Mouse (Mus musculus): ENCODE data around the gene Vcl. TPM values are rescaled to one million over a fixed set of nuclear protein-coding genes. Genes with fewer than 3 reads are reported as not detected.

The Vcl gene
- polyA plus RNA-seq, 1 experiment from 2014 or later: 14.3 TPM

- Histone ChIP-seq H3K36me3 (ENCODE audit: control insufficient read depth, insufficient read depth, low read length) (peaks cover 15% of the 10 kb centered on the region; the same call in 1 of the 2 replicates), H3K27me3 (ENCODE audit: control insufficient read depth, insufficient read depth, low read length) (no peaks in the 10 kb centered on the region), H3K4me3 (replicated peaks; ENCODE audit: low read depth, low read length) (no peak overlapping the region), H3K9me3 (ENCODE audit: control insufficient read depth, low read length) (no peaks in the 10 kb centered on the region), H3K9ac (replicated peaks; ENCODE audit: low read length) (no peak overlapping the region), H3K4me1 (ENCODE audit: control insufficient read depth, insufficient read depth, low read length) (no peaks in the 10 kb centered on the region), H3K4me2 (ENCODE audit: low read length) (no peak overlapping the region), H3K27ac (replicated peaks; ENCODE audit: low read depth, low read length) (no peak overlapping the region)
- ATAC-seq (ENCODE audit: low FRiP score, low TSS enrichment) (no peak), DNase-seq (no peak)
- 93% methylated on average over 5 of the region's 5 CpGs for WGBS
These were observed 88.7 kb downstream of the Vcl start for GRCm38 (mm10) chr14:21017871-21018270.

- no peak overlapping the region for H3K9ac ChIP-seq (replicated peaks; ENCODE audit: low read length)
- no peak overlapping the region for H3K4me2 ChIP-seq (ENCODE audit: low read length)
- DNase-seq (peak; percentile 87), ATAC-seq (ENCODE audit: low FRiP score, low TSS enrichment) (no peak)
- WGBS: 36% methylated on average over 3 of the region's 3 CpGs
- H3K4me3 ChIP-seq (replicated peaks; ENCODE audit: low read depth, low read length): no peak overlapping the region
- H3K27me3 ChIP-seq (ENCODE audit: control insufficient read depth, insufficient read depth, low read length): no peaks in the 10 kb centered on the region
- H3K9me3 ChIP-seq (ENCODE audit: control insufficient read depth, low read length): no peaks in the 10 kb centered on the region
- H3K27ac ChIP-seq (replicated peaks; ENCODE audit: low read depth, low read length): no peak overlapping the region
- peaks cover 15% of the 10 kb centered on the region; the same call in 1 of the 2 replicates for H3K36me3 ChIP-seq (ENCODE audit: control insufficient read depth, insufficient read depth, low read length)
- H3K4me1 ChIP-seq (ENCODE audit: control insufficient read depth, insufficient read depth, low read length): no peaks in the 10 kb centered on the region
These were observed 89.8 kb downstream of the Vcl start for GRCm38 (mm10) chr14:21018977-21019376.

- 87% methylated on average over 8 of the region's 8 CpGs for WGBS
- DNase-seq: no peak
- Histone ChIP-seq H3K9me3 (ENCODE audit: control insufficient read depth, low read length) (no peaks in the 10 kb centered on the region), H3K9ac (replicated peaks; ENCODE audit: low read length) (no peak overlapping the region), H3K4me2 (ENCODE audit: low read length) (no peak overlapping the region), H3K4me1 (ENCODE audit: control insufficient read depth, insufficient read depth, low read length) (no peaks in the 10 kb centered on the region), H3K36me3 (ENCODE audit: control insufficient read depth, insufficient read depth, low read length) (peaks cover 10% of the 10 kb centered on the region; the same call in 1 of the 2 replicates), H3K27ac (replicated peaks; ENCODE audit: low read depth, low read length) (no peak overlapping the region), H3K27me3 (ENCODE audit: control insufficient read depth, insufficient read depth, low read length) (no peaks in the 10 kb centered on the region), H3K4me3 (replicated peaks; ENCODE audit: low read depth, low read length) (no peak overlapping the region)
- ATAC-seq (ENCODE audit: low FRiP score, low TSS enrichment): no peak
These were observed 91.2 kb downstream of the Vcl start for GRCm38 (mm10) chr14:21020435-21020834.

GRCm38 (mm10) chr14:21027542-21027941, 98.3 kb downstream of the Vcl start:
- Histone ChIP-seq H3K27me3 (ENCODE audit: control insufficient read depth, insufficient read depth, low read length) (no peaks in the 10 kb centered on the region), H3K36me3 (ENCODE audit: control insufficient read depth, insufficient read depth, low read length) (peaks cover 20% of the 10 kb centered on the region)

GRCm38 (mm10) chr14:21029025-21029659, 99.9 kb downstream of the Vcl start:
- Histone ChIP-seq H3K27ac (replicated peaks; ENCODE audit: low read depth, low read length) (no peak overlapping the region), H3K4me3 (replicated peaks; ENCODE audit: low read depth, low read length) (no peak overlapping the region), H3K36me3 (ENCODE audit: control insufficient read depth, insufficient read depth, low read length) (peaks cover 35% of the 10 kb centered on the region), H3K9me3 (ENCODE audit: control insufficient read depth, low read length) (no peaks in the 10 kb centered on the region), H3K27me3 (ENCODE audit: control insufficient read depth, insufficient read depth, low read length) (no peaks in the 10 kb centered on the region), H3K4me1 (ENCODE audit: control insufficient read depth, insufficient read depth, low read length) (no peaks in the 10 kb centered on the region), H3K9ac (replicated peaks; ENCODE audit: low read length) (no peak overlapping the region), H3K4me2 (ENCODE audit: low read length) (no peak overlapping the region)
- WGBS: 93% methylated on average over 11 of the region's 11 CpGs
- ATAC-seq (ENCODE audit: low FRiP score, low TSS enrichment) (no peak), DNase-seq (no peak)

More at GRCm38 (mm10) chr14:21027542-21027941, 98.3 kb downstream of the Vcl start:
- ATAC-seq (ENCODE audit: low FRiP score, low TSS enrichment) (no peak), DNase-seq (no peak)
- H3K27ac ChIP-seq (replicated peaks; ENCODE audit: low read depth, low read length): no peak overlapping the region
- no peaks in the 10 kb centered on the region for H3K9me3 ChIP-seq (ENCODE audit: control insufficient read depth, low read length)
- no peaks in the 10 kb centered on the region for H3K4me1 ChIP-seq (ENCODE audit: control insufficient read depth, insufficient read depth, low read length)
- H3K9ac ChIP-seq (replicated peaks; ENCODE audit: low read length): no peak overlapping the region
- H3K4me3 ChIP-seq (replicated peaks; ENCODE audit: low read depth, low read length): no peak overlapping the region
- no peak overlapping the region for H3K4me2 ChIP-seq (ENCODE audit: low read length)

GRCm38 (mm10) chr14:21031783-21032511, 102.7 kb downstream of the Vcl start:
- no peaks in the 10 kb centered on the region for H3K9me3 ChIP-seq (ENCODE audit: control insufficient read depth, low read length)
- H3K4me2 ChIP-seq (ENCODE audit: low read length): no peak overlapping the region
- ATAC-seq (ENCODE audit: low FRiP score, low TSS enrichment) (no peak), DNase-seq (peak; percentile 27)
- H3K27ac ChIP-seq (replicated peaks; ENCODE audit: low read depth, low read length): no peak overlapping the region
- H3K4me3 ChIP-seq (replicated peaks; ENCODE audit: low read depth, low read length): no peak overlapping the region
- no peak overlapping the region for H3K9ac ChIP-seq (replicated peaks; ENCODE audit: low read length)
- no peaks in the 10 kb centered on the region for H3K4me1 ChIP-seq (ENCODE audit: control insufficient read depth, insufficient read depth, low read length)
- H3K27me3 ChIP-seq (ENCODE audit: control insufficient read depth, insufficient read depth, low read length): no peaks in the 10 kb centered on the region
- 84% methylated on average over 6 of the region's 6 CpGs for WGBS
- peaks cover 57% of the 10 kb centered on the region for H3K36me3 ChIP-seq (ENCODE audit: control insufficient read depth, insufficient read depth, low read length)

GRCm38 (mm10) chr14:21034271-21034670, 105.1 kb downstream of the Vcl start:
- no peak overlapping the region for H3K9ac ChIP-seq (replicated peaks; ENCODE audit: low read length)
- H3K36me3 ChIP-seq (ENCODE audit: control insufficient read depth, insufficient read depth, low read length): peaks cover 78% of the 10 kb centered on the region
- WGBS: 92% methylated on average over 4 of the region's 4 CpGs
- no peak overlapping the region for H3K4me3 ChIP-seq (replicated peaks; ENCODE audit: low read depth, low read length)
- no peak overlapping the region for H3K27ac ChIP-seq (replicated peaks; ENCODE audit: low read depth, low read length)
- no peaks in the 10 kb centered on the region for H3K9me3 ChIP-seq (ENCODE audit: control insufficient read depth, low read length)
- ATAC-seq (ENCODE audit: low FRiP score, low TSS enrichment) (no peak), DNase-seq (no peak)
- H3K4me2 ChIP-seq (ENCODE audit: low read length): no peak overlapping the region
- no peaks in the 10 kb centered on the region for H3K27me3 ChIP-seq (ENCODE audit: control insufficient read depth, insufficient read depth, low read length)
- no peaks in the 10 kb centered on the region for H3K4me1 ChIP-seq (ENCODE audit: control insufficient read depth, insufficient read depth, low read length)

- no peaks in the 10 kb centered on the region for H3K9me3 ChIP-seq (ENCODE audit: control insufficient read depth, low read length)
- no peak overlapping the region for H3K27ac ChIP-seq (replicated peaks; ENCODE audit: low read depth, low read length)
- H3K4me3 ChIP-seq (replicated peaks; ENCODE audit: low read depth, low read length): no peak overlapping the region
- H3K27me3 ChIP-seq (ENCODE audit: control insufficient read depth, insufficient read depth, low read length): no peaks in the 10 kb centered on the region
- no peak for ATAC-seq (ENCODE audit: low FRiP score, low TSS enrichment)
- over 99% methylated on average over 3 of the region's 3 CpGs for whole genome bisulfite sequencing
- H3K9ac ChIP-seq (replicated peaks; ENCODE audit: low read length): no peak overlapping the region
- H3K4me1 ChIP-seq (ENCODE audit: control insufficient read depth, insufficient read depth, low read length): no peaks in the 10 kb centered on the region
- H3K4me2 ChIP-seq (ENCODE audit: low read length): no peak overlapping the region
- DNase-seq: no peak
- peaks cover 78% of the 10 kb centered on the region for H3K36me3 ChIP-seq (ENCODE audit: control insufficient read depth, insufficient read depth, low read length)
These were observed 105.6 kb downstream of the Vcl start for GRCm38 (mm10) chr14:21034791-21035190.

GRCm38 (mm10) chr14:21039077-21039476, 109.9 kb downstream of the Vcl start:
- no peaks in the 10 kb centered on the region for H3K9me3 ChIP-seq (ENCODE audit: control insufficient read depth, low read length)
- DNase-seq: no peak
- no peak overlapping the region for H3K9ac ChIP-seq (replicated peaks; ENCODE audit: low read length)
- ATAC-seq (ENCODE audit: low FRiP score, low TSS enrichment): no peak
- H3K4me2 ChIP-seq (ENCODE audit: low read length): no peak overlapping the region
- 94% methylated on average over 12 of the region's 12 CpGs for WGBS
- H3K4me1 ChIP-seq (ENCODE audit: control insufficient read depth, insufficient read depth, low read length): no peaks in the 10 kb centered on the region
- peaks cover 77% of the 10 kb centered on the region for H3K36me3 ChIP-seq (ENCODE audit: control insufficient read depth, insufficient read depth, low read length)
- H3K4me3 ChIP-seq (replicated peaks; ENCODE audit: low read depth, low read length): no peak overlapping the region
- H3K27ac ChIP-seq (replicated peaks; ENCODE audit: low read depth, low read length): no peak overlapping the region
- no peaks in the 10 kb centered on the region for H3K27me3 ChIP-seq (ENCODE audit: control insufficient read depth, insufficient read depth, low read length)
